Comparison of ENCODE assay signal across 8 mouse cellular contexts in genomic region chr17:26941031-26941789, GRCm38 (mm10). TPM values are rescaled to one million over a fixed set of nuclear protein-coding genes. Genes with fewer than 3 reads are reported as not detected.
DNase-seq lines count a peak whose midpoint lies in the region; ATAC-seq and TF ChIP-seq lines count a peak whose summit lies in the region.

Syngap1 (plus strand) TSS chr17:26941253.

- peak within 1 kb of the TSS; percentile 98 for H3K27ac ChIP-seq in hindbrain, embryonic 14.5 days
- H3K27ac ChIP-seq in limb, embryonic 14.5 days (replicated peaks; ENCODE audit: low read depth, low read length) = peak within 1 kb of the TSS; percentile 93
- H3K27ac ChIP-seq in neural tube, embryonic 15.5 days (replicated peaks) = peak within 1 kb of the TSS; percentile 95

- ATAC-seq in hindbrain, embryonic 14.5 days (ENCODE audit: low FRiP score) = no peak
- no peak for ATAC-seq in limb, embryonic 14.5 days (ENCODE audit: low FRiP score, low read depth)
- ATAC-seq in neural tube, embryonic 15.5 days (ENCODE audit: low FRiP score) = peak; percentile 14; the same call in 1 of the 2 replicates

- no peaks in the 10 kb centered on the region for H3K9me3 ChIP-seq in hindbrain, embryonic 14.5 days (ENCODE audit: control insufficient read depth, low read length)
- no peaks in the 10 kb centered on the region for H3K9me3 ChIP-seq in limb, embryonic 14.5 days (ENCODE audit: control insufficient read depth, low read length)
- no peaks in the 10 kb centered on the region for H3K9me3 ChIP-seq in neural tube, embryonic 15.5 days (replicated peaks)

- H3K4me1 ChIP-seq in hindbrain, embryonic 14.5 days (replicated peaks; ENCODE audit: control insufficient read depth, insufficient read depth, low read length) = peaks cover 38% of the 10 kb centered on the region
- peaks cover 42% of the 10 kb centered on the region for H3K4me1 ChIP-seq in limb, embryonic 14.5 days (ENCODE audit: control insufficient read depth, insufficient read depth, low read length)
- peaks cover 68% of the 10 kb centered on the region for H3K4me1 ChIP-seq in neural tube, embryonic 15.5 days

- peak within 1 kb of the TSS; percentile 57 for H3K4me3 ChIP-seq in hindbrain, embryonic 14.5 days (replicated peaks; ENCODE audit: low read length)
- peak within 1 kb of the TSS; percentile 63 for H3K4me3 ChIP-seq in limb, embryonic 14.5 days (replicated peaks; ENCODE audit: low read length)
- H3K4me3 ChIP-seq in neural tube, embryonic 15.5 days (replicated peaks) = peak within 1 kb of the TSS; percentile 65

- peak; percentile 60 to 67 for DNase-seq in left cerebral cortex, adult 18-20 months (ENCODE audit: low spot score in 2 of 2)
- DNase-seq in left cerebral cortex, adult 11 months (ENCODE audit: low spot score) = no peak
- DNase-seq in adrenal gland, adult 2 months = peak; percentile 49
- DNase-seq in embryo, embryonic 9.5 days (ENCODE audit: extremely low spot score) = peak; percentile 67
- no peak for DNase-seq in hindbrain, embryonic 14.5 days (ENCODE audit: low spot score)
- DNase-seq in limb, embryonic 14.5 days (ENCODE audit: low spot score) = peak; percentile 66
- no peak for DNase-seq in frontal cortex, postnatal 25 days (ENCODE audit: low spot score in 2 of 2)

- H3K4me2 ChIP-seq in hindbrain, embryonic 14.5 days (replicated peaks) = peak within 1 kb of the TSS; percentile 94
- H3K4me2 ChIP-seq in limb, embryonic 14.5 days (replicated peaks; ENCODE audit: low read depth, low read length, severe bottlenecking) = peak within 1 kb of the TSS; percentile 76
- peak within 1 kb of the TSS; percentile 97 for H3K4me2 ChIP-seq in neural tube, embryonic 15.5 days

- peak within 1 kb of the TSS; percentile 80 for H3K9ac ChIP-seq in hindbrain, embryonic 14.5 days
- H3K9ac ChIP-seq in limb, embryonic 14.5 days (ENCODE audit: low read depth, low read length, severe bottlenecking) = peak within 1 kb of the TSS; percentile 62
- H3K9ac ChIP-seq in neural tube, embryonic 15.5 days (replicated peaks) = peak within 1 kb of the TSS; percentile 71

- H3K27me3 ChIP-seq in hindbrain, embryonic 14.5 days (ENCODE audit: control insufficient read depth, insufficient read depth, low read length) = no peaks in the 10 kb centered on the region
- no peaks in the 10 kb centered on the region for H3K27me3 ChIP-seq in limb, embryonic 14.5 days (ENCODE audit: control insufficient read depth, insufficient read depth, low read length)
- H3K27me3 ChIP-seq in neural tube, embryonic 15.5 days (replicated peaks) = no peaks in the 10 kb centered on the region

- TF ChIP-seq POLR2A in limb, embryonic 14.5 days (IDR thresholded peaks at IDR 0.05; ENCODE audit: borderline replicate concordance, extremely low read depth, insufficient read depth, insufficient read length) = no peak

- peaks cover 14% of the 10 kb centered on the region for H3K36me3 ChIP-seq in hindbrain, embryonic 14.5 days (replicated peaks; ENCODE audit: control insufficient read depth, insufficient read depth)
- peaks cover 14% of the 10 kb centered on the region for H3K36me3 ChIP-seq in limb, embryonic 14.5 days (ENCODE audit: control insufficient read depth, insufficient read depth, low read length)
- H3K36me3 ChIP-seq in neural tube, embryonic 15.5 days = peaks cover 11% of the 10 kb centered on the region

- under 1% methylated on average over 23 of the region's 24 CpGs for WGBS in hindbrain, embryonic 14.5 days
- under 1% methylated on average over 22 of the region's 24 CpGs for WGBS in limb, embryonic 14.5 days
- WGBS in neural tube, embryonic 15.5 days = 5% methylated on average over 16 of the region's 24 CpGs

RNA-seq across cellular contexts. Expression of gene Syngap1, which starts in this region (rescaled TPM):
- total RNA-seq in left cerebral cortex, adult 18-20 months (2021) = 100 to 1,000 TPM; 348 to 362 TPM
- 10 to 100 TPM; 14.3 to 21.8 TPM for total RNA-seq in adrenal gland, adult 2 months (2021)
- polyA plus RNA-seq in adrenal gland, adult 2 months (2012; rRNA removed) = 51.6 and 56.0 TPM in 2 replicates
- 4.3 and 5.0 TPM in 2 replicates for polyA plus RNA-seq in hindbrain, embryonic 14.5 days (2014; fragmentation: Nextera tagmentation; extraction: Ambion mirVana)
- 82.4 and 111 TPM in 2 replicates for polyA plus RNA-seq in limb, embryonic 14.5 days (2012; rRNA removed)
- polyA plus RNA-seq in limb, embryonic 14.5 days (2014; fragmentation: Nextera tagmentation; extraction: Ambion mirVana) = 2.0 and 2.4 TPM in 2 replicates
- polyA plus RNA-seq in neural tube, embryonic 15.5 days (2015; fragmentation: Nextera tagmentation; extraction: Ambion mirVana) = 3.7 and 3.8 TPM in 2 replicates

Comparison
In these comparisons a context has a peak if more than half of its experiments do, and no peak if none do; other contexts are left out.
1. RNA of gene Syngap1 (total RNA-seq): 348 to 362 TPM in left cerebral cortex, adult 18-20 months; 14.3 to 21.8 TPM in adrenal gland, adult 2 months; every median in the first group is over 10 times any median in the second.
2. DNase-seq: peak in left cerebral cortex, adult 18-20 months (2 of 2), adrenal gland, adult 2 months (single experiment), embryo, embryonic 9.5 days (single experiment) and limb, embryonic 14.5 days (single experiment); none in left cerebral cortex, adult 11 months (single experiment), hindbrain, embryonic 14.5 days (single experiment) and frontal cortex, postnatal 25 days (0 of 2).
3. Peak in every context shown above with its lines, with median percentiles within 50 percentile points of each other: H3K27ac ChIP-seq, H3K4me2 ChIP-seq, H3K4me3 ChIP-seq and H3K9ac ChIP-seq.